Mouse (Mus musculus): ENCODE data around the gene Pgm2l1.

Gene Pgm2l1

DNA sequence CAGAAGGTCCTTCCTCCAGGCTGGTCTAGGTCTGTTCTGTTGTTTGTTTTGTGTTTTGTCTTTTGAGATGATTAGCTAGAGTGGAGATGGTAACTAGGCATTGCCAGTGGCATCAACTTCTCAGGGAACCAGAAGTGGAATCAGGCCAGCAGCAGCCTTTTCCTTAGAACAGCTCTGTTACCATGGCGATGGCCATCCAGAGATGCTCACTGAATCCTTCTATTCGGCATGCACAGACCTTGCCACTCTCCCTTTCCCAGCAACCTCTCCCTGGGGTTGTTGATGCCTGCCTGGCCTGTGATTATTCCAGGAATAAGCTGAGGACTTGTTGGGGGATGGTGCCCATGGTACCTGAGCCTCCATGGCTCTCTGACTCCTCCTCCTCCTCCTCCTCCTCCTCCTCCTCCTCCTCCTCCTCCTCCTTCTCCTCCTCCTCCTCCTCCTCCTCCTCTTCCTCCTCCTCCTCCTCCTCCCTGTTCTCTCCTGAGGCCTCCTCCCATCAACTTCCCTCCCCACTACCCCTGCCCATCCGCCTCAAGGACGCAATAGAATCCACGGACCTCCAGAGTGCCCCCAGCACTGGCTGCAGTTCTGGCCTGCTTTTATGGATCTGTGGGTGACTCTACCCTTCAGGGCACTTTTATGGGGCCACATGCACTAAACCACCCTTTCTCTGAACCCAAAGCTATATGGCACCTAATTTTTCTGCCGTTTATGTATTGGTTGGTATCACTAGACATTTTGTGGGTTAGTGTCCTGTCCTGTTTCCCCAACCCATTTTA lies 80.9 kb downstream of the Pgm2l1 start:
- no peaks in the 10 kb centered on the region for H3K36me3 ChIP-seq (ENCODE audit: insufficient read depth, low read length)
- no peak for TF ChIP-seq CTCF (conservative IDR thresholded peaks at IDR 0.05; ENCODE audit: low read length)
- no peak for TF ChIP-seq POU5F1 (IDR thresholded peaks at IDR 0.05; ENCODE audit: borderline replicate concordance, low read length)
- TF ChIP-seq NANOG (IDR thresholded peaks at IDR 0.05; ENCODE audit: borderline replicate concordance, low read length) = no peak
- H3K27me3 ChIP-seq (ENCODE audit: insufficient read depth, low read length) = peaks cover 3% of the 10 kb centered on the region; the same call in 1 of the 2 replicates

DNA sequence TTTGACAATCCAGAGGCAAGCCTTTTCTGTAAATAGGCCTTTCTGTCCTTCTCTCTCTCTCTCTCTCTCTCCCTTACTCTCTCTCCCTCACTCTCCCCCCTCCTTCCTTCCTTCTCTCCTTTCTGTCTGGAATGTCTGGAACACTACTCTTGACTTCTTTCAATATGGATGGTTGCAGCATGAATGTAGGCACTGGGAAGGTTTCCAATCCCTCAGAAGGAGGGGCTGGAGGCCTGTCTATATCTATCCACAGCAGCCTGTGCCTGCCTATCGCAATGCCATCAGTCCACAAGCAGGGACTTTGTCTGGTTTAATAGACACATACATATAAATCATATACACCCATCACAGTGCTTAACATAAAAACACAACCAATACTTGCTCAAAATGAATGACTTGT lies 82.0 kb downstream of the Pgm2l1 start:
- Histone ChIP-seq H3K4me3 (replicated peaks; ENCODE audit: low read length) (no peak overlapping the region), H3K27me3 (ENCODE audit: insufficient read depth, low read length) (peaks cover 3% of the 10 kb centered on the region; the same call in 1 of the 2 replicates), H3K36me3 (ENCODE audit: insufficient read depth, low read length) (no peaks in the 10 kb centered on the region), H3K9me3 (ENCODE audit: low read length) (no peaks in the 10 kb centered on the region), H3K4me1 (replicated peaks; ENCODE audit: low read depth, low read length) (no peaks in the 10 kb centered on the region)
- no peak for TF ChIP-seq POU5F1 (IDR thresholded peaks at IDR 0.05; ENCODE audit: borderline replicate concordance, low read length)
- TF ChIP-seq NANOG (IDR thresholded peaks at IDR 0.05; ENCODE audit: borderline replicate concordance, low read length) = no peak
- TF ChIP-seq CTCF (conservative IDR thresholded peaks at IDR 0.05; ENCODE audit: low read length) = no peak

More for the DNA sequence above, 80.9 kb downstream of the Pgm2l1 start:
- no peaks in the 10 kb centered on the region for H3K9me3 ChIP-seq (ENCODE audit: low read length)
- H3K4me1 ChIP-seq (replicated peaks; ENCODE audit: low read depth, low read length) = no peaks in the 10 kb centered on the region
- no peak overlapping the region for H3K4me3 ChIP-seq (replicated peaks; ENCODE audit: low read length)

DNA sequence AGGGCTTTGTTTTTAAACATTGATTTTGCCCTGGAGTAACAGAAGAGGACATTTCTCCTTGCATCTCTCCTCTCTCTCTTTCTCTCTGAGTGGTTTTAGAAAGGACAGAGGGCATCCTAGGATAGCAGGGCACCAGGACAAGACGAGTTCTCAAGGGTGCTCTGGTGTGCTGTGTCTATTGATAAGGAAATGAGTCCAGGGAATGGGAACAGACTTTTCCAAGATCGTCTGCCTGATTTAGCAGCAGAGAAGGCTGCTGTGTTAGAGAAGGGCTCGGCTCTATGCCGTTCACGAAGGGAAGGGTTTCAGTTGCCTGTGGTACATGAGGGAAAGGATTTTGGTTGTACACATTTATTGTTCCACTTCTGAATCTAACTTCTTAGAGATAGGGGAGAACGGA lies 82.5 kb downstream of the Pgm2l1 start:
- Histone ChIP-seq H3K4me1 (replicated peaks; ENCODE audit: low read depth, low read length) (no peaks in the 10 kb centered on the region), H3K4me3 (replicated peaks; ENCODE audit: low read length) (no peak overlapping the region), H3K27me3 (ENCODE audit: insufficient read depth, low read length) (peaks cover 3% of the 10 kb centered on the region; the same call in 1 of the 2 replicates), H3K9me3 (ENCODE audit: low read length) (no peaks in the 10 kb centered on the region), H3K36me3 (ENCODE audit: insufficient read depth, low read length) (no peaks in the 10 kb centered on the region)
- no peak for TF ChIP-seq CTCF (conservative IDR thresholded peaks at IDR 0.05; ENCODE audit: low read length)
- no peak for TF ChIP-seq POU5F1 (IDR thresholded peaks at IDR 0.05; ENCODE audit: borderline replicate concordance, low read length)
- no peak for TF ChIP-seq NANOG (IDR thresholded peaks at IDR 0.05; ENCODE audit: borderline replicate concordance, low read length)

DNA sequence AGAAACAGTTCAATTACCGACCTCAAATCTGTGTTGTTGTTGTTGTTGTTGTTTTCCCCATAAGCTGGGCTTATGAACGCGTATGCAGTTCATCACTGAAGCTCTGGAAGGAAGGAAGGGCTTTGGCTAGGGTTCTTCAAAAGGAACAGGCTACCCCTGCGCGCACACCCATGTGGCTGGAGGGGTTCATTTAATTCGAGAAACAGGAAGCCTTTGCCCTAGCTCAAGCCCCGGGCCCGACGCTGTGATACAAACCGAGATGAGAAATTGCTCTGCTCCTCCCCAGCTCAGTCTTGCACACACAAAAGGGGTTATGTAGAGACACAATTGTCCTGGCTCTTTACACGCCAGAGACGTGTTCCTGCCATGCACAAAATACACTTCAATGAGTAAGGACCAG lies 83.1 kb downstream of the Pgm2l1 start:
- peaks cover 4% of the 10 kb centered on the region; the same call in 1 of the 2 replicates for H3K27me3 ChIP-seq (ENCODE audit: insufficient read depth, low read length)
- no peaks in the 10 kb centered on the region for H3K36me3 ChIP-seq (ENCODE audit: insufficient read depth, low read length)
- no peak for TF ChIP-seq NANOG (IDR thresholded peaks at IDR 0.05; ENCODE audit: borderline replicate concordance, low read length)
- no peak for TF ChIP-seq CTCF (conservative IDR thresholded peaks at IDR 0.05; ENCODE audit: low read length)
- TF ChIP-seq POU5F1 (IDR thresholded peaks at IDR 0.05; ENCODE audit: borderline replicate concordance, low read length) = no peak
- no peaks in the 10 kb centered on the region for H3K9me3 ChIP-seq (ENCODE audit: low read length)
- no peaks in the 10 kb centered on the region for H3K4me1 ChIP-seq (replicated peaks; ENCODE audit: low read depth, low read length)
- no peak overlapping the region for H3K4me3 ChIP-seq (replicated peaks; ENCODE audit: low read length)

DNA sequence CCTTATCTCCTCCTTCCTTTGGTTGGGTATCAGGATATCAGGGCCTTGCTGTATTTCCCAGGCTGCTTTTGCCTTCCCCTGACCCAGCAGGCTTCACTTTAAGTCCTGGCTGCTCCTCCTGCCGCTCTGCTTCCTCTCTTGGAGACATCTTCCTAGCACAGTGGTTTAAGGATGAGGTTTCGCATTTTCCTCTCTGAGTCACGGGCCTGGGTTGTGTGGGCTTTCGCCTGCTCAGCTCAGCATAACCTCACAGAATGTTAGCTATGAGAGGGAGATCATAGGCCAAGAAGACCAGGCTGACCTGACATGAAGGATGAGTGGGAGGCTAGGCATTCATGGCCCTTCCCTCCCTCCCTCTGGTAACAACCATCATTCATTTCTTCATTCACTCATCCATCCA lies 85.5 kb downstream of the Pgm2l1 start:
- Histone ChIP-seq H3K4me3 (replicated peaks; ENCODE audit: low read length) (no peak overlapping the region), H3K36me3 (ENCODE audit: insufficient read depth, low read length) (no peaks in the 10 kb centered on the region), H3K4me1 (replicated peaks; ENCODE audit: low read depth, low read length) (0 out of 2 replicates have a peak, but pooled peaks cover 2% of the 10 kb centered on the region), H3K9me3 (ENCODE audit: low read length) (no peaks in the 10 kb centered on the region), H3K27me3 (ENCODE audit: insufficient read depth, low read length) (peaks cover 8% of the 10 kb centered on the region; the same call in 1 of the 2 replicates)
- TF ChIP-seq CTCF (conservative IDR thresholded peaks at IDR 0.05; ENCODE audit: low read length) (no peak), POU5F1 (IDR thresholded peaks at IDR 0.05; ENCODE audit: borderline replicate concordance, low read length) (no peak), NANOG (IDR thresholded peaks at IDR 0.05; ENCODE audit: borderline replicate concordance, low read length) (no peak)

DNA sequence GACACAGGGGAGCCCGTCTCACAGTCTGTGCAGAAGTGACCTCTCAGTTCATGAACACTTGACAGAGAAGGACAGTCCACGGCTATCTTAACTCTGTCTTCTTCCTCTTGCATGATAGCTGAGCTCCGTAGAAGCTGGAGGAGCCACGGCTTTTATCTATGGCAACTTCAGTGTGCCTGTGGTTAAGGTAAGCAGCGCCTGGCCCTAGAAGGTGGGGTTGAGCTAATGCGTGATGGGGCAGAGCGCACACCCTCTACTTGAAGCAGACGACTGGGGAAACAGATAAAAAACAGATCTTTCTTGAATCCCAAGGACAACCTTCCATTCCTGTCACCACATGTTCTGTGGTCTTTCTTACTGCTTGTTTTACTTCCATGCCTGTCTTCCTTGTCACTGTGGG lies 89.7 kb downstream of the Pgm2l1 start:
- TF ChIP-seq NANOG (IDR thresholded peaks at IDR 0.05; ENCODE audit: borderline replicate concordance, low read length) (no peak), CTCF (conservative IDR thresholded peaks at IDR 0.05; ENCODE audit: low read length) (no peak), POU5F1 (IDR thresholded peaks at IDR 0.05; ENCODE audit: borderline replicate concordance, low read length) (no peak)
- Histone ChIP-seq H3K27me3 (ENCODE audit: insufficient read depth, low read length) (0 out of 2 replicates have a peak, but pooled peaks cover 4% of the 10 kb centered on the region), H3K36me3 (ENCODE audit: insufficient read depth, low read length) (no peaks in the 10 kb centered on the region), H3K4me1 (replicated peaks; ENCODE audit: low read depth, low read length) (peaks cover 13% of the 10 kb centered on the region), H3K4me3 (replicated peaks; ENCODE audit: low read length) (no peak overlapping the region), H3K9me3 (ENCODE audit: low read length) (no peaks in the 10 kb centered on the region)

DNA sequence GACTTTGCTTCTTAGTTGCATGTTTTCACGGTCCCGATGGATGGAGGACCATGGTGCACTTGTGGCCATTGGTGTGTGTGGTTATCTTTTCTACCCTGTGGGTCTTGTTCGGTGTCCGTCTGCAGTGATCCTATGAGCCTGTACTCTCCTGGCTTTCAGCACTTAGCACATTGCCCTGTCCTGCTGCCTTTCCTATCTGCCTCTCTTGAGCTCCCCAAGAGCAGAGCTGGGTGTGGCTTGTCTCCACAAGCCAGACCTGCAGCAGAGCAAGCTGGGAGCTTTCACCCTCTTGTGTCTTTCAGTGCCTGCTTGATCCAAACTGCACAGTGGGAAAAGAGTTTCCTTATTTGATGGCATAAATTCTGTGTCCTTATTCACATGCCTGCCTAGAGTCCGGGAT lies 90.3 kb downstream of the Pgm2l1 start:
- H3K27me3 ChIP-seq (ENCODE audit: insufficient read depth, low read length) = 0 out of 2 replicates have a peak, but pooled peaks cover 4% of the 10 kb centered on the region
- H3K9me3 ChIP-seq (ENCODE audit: low read length) = no peaks in the 10 kb centered on the region
- H3K36me3 ChIP-seq (ENCODE audit: insufficient read depth, low read length) = no peaks in the 10 kb centered on the region
- H3K4me3 ChIP-seq (replicated peaks; ENCODE audit: low read length) = no peak overlapping the region
- H3K4me1 ChIP-seq (replicated peaks; ENCODE audit: low read depth, low read length) = peaks cover 13% of the 10 kb centered on the region
- no peak for TF ChIP-seq NANOG (IDR thresholded peaks at IDR 0.05; ENCODE audit: borderline replicate concordance, low read length)
- TF ChIP-seq POU5F1 (IDR thresholded peaks at IDR 0.05; ENCODE audit: borderline replicate concordance, low read length) = no peak
- TF ChIP-seq CTCF (conservative IDR thresholded peaks at IDR 0.05; ENCODE audit: low read length) = no peak

DNA sequence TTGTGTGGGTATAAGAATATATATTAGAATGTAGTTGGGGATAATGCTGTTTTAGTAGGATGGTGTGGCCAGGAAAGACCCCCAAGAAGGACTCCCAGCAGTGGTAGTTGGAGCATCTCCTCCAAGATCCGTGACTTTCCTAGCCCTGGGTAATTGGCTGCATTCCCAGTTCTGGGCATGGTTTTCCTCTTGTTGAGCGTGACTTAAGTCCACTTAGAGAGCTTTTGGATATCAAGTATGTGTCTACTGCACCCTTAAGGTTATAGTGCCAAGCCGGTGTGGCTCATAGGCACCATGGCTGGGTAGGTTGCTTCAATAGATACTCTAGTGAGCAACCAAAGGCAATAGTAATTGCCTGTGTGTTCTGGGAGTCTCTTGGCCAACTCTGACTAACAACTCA lies 96.5 kb downstream of the Pgm2l1 start:
- no peak for TF ChIP-seq CTCF (conservative IDR thresholded peaks at IDR 0.05; ENCODE audit: low read length)
- no peak for TF ChIP-seq NANOG (IDR thresholded peaks at IDR 0.05; ENCODE audit: borderline replicate concordance, low read length)
- TF ChIP-seq POU5F1 (IDR thresholded peaks at IDR 0.05; ENCODE audit: borderline replicate concordance, low read length) = no peak
- peaks cover 3% of the 10 kb centered on the region for H3K4me1 ChIP-seq (replicated peaks; ENCODE audit: low read depth, low read length)
- no peaks in the 10 kb centered on the region for H3K9me3 ChIP-seq (ENCODE audit: low read length)
- peaks cover 27% of the 10 kb centered on the region for H3K36me3 ChIP-seq (ENCODE audit: insufficient read depth, low read length)
- no peak overlapping the region for H3K4me3 ChIP-seq (replicated peaks; ENCODE audit: low read length)
- H3K27me3 ChIP-seq (ENCODE audit: insufficient read depth, low read length) = no peaks in the 10 kb centered on the region
